Mouse (Mus musculus): ENCODE measurements around the gene Sh2d3c.

DNA sequence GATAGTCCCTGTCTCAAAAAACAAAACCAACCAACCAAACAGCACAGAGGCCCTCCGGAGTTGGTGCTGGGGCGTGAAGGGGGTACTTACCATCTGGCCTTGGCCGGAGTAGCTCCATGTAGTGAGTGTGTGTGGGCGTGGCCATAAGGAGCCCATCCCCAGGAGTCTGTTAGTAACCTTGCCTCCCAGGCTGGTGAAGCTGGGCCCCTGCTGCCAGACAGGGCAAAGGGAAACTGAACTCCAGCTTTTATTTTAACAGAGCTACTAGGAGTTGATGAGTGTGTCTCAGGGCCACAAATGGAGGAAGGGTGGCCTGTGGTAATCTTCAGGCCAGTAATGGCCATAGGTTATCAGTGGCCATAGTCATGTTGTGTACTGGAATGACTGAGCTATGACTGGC lies 13.6 kb downstream of the Sh2d3c start:
- no peak; the same call in 1 of the 2 replicates for TF ChIP-seq POLR2A (IDR thresholded peaks at IDR 0.05; ENCODE audit: borderline replicate concordance, extremely low read depth, low read depth, low read length)
- no peak for TF ChIP-seq CTCF (IDR thresholded peaks at IDR 0.05; ENCODE audit: insufficient read depth, low read length)

Data from lung, adult 2 months (tissue).